Mouse (Mus musculus): ENCODE results near the gene Stoml1. TPM values are rescaled to one million over a fixed set of nuclear protein-coding genes. Genes with fewer than 3 reads are reported as not detected.

Gene Stoml1
- total and polyA plus RNA-seq, 2 experiments, result 5.4 to 8.1 TPM

DNA sequence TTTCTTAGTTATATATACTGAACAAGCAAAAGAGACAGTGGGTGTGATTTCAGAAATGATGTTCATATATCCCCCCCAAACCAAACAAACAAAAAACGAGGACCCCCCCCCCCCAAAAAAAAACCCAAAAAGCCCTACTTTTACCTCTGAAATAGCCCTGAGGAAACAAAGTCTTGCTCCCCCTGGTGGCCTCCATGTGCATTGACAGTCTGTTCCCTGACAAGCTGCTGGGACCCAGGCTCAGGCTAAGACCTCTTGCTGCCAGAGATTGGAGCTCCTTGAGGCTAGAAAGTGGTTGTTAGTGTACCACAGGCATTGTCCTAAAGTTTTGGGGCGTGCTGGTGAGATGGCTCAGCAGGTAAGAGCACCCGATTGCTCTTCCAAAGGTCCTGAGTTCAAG lies 28.6 kb downstream of the Stoml1 start:
- H3K4me3 ChIP-seq (ENCODE audit: insufficient read depth, low read depth, low read length), result no peak overlapping the region
- H3K27ac ChIP-seq (replicated peaks; ENCODE audit: insufficient read depth, low read depth, low read length), result no peak overlapping the region
- 50% methylated on average over 3 of the region's 3 CpGs for WGBS
- H3K4me1 ChIP-seq (ENCODE audit: control insufficient read depth, insufficient read depth, low read length), result no peaks in the 10 kb centered on the region
- no peaks in the 10 kb centered on the region for H3K27me3 ChIP-seq (ENCODE audit: control insufficient read depth, insufficient read depth, low read length)
- TF ChIP-seq POLR2A (IDR thresholded peaks at IDR 0.05; ENCODE audit: extremely low read depth, insufficient read depth, low read length) (no peak), CTCF (IDR thresholded peaks at IDR 0.05; ENCODE audit: low read depth, low read length) (peak; percentile 75)
- peak; percentile 15 for DNase-seq (ENCODE audit: extremely low read depth, low read depth, low spot score)
- H3K79me2 ChIP-seq (ENCODE audit: control insufficient read depth, insufficient read depth, low read length), result no peaks in the 10 kb centered on the region
- no peak overlapping the region for H3K9ac ChIP-seq (ENCODE audit: low read depth, low read length)
- H3K36me3 ChIP-seq (ENCODE audit: control insufficient read depth, insufficient read depth, low read length), result no peaks in the 10 kb centered on the region

- TF ChIP-seq POLR2A (IDR thresholded peaks at IDR 0.05; ENCODE audit: extremely low read depth, insufficient read depth, low read length) (no peak), CTCF (IDR thresholded peaks at IDR 0.05; ENCODE audit: low read depth, low read length) (no peak)
- Histone ChIP-seq H3K79me2 (ENCODE audit: control insufficient read depth, insufficient read depth, low read length) (no peaks in the 10 kb centered on the region), H3K27me3 (ENCODE audit: control insufficient read depth, insufficient read depth, low read length) (no peaks in the 10 kb centered on the region), H3K4me3 (ENCODE audit: insufficient read depth, low read depth, low read length) (no peak overlapping the region), H3K4me1 (ENCODE audit: control insufficient read depth, insufficient read depth, low read length) (no peaks in the 10 kb centered on the region), H3K36me3 (ENCODE audit: control insufficient read depth, insufficient read depth, low read length) (no peaks in the 10 kb centered on the region), H3K9ac (ENCODE audit: low read depth, low read length) (no peak overlapping the region), H3K27ac (replicated peaks; ENCODE audit: insufficient read depth, low read depth, low read length) (no peak overlapping the region)
- WGBS, result 70% methylated on average over 7 of the region's 7 CpGs
- DNase-seq (ENCODE audit: extremely low read depth, low read depth, low spot score), result no peak
These were observed 30.5 kb downstream of the Stoml1 start for GRCm38 (mm10) chr9:58283431-58283830.

GRCm38 (mm10) chr9:58289090-58289489 lies 36.1 kb downstream of the Stoml1 start:
- Histone ChIP-seq H3K79me2 (ENCODE audit: control insufficient read depth, insufficient read depth, low read length) (no peaks in the 10 kb centered on the region), H3K4me1 (ENCODE audit: control insufficient read depth, insufficient read depth, low read length) (no peaks in the 10 kb centered on the region), H3K36me3 (ENCODE audit: control insufficient read depth, insufficient read depth, low read length) (no peaks in the 10 kb centered on the region), H3K27me3 (ENCODE audit: control insufficient read depth, insufficient read depth, low read length) (no peaks in the 10 kb centered on the region), H3K9ac (ENCODE audit: low read depth, low read length) (no peak overlapping the region), H3K27ac (replicated peaks; ENCODE audit: insufficient read depth, low read depth, low read length) (no peak overlapping the region), H3K4me3 (ENCODE audit: insufficient read depth, low read depth, low read length) (no peak overlapping the region)
- DNase-seq (ENCODE audit: extremely low read depth, low read depth, low spot score), result no peak
- 75% methylated on average over 1 of the region's 1 CpGs for WGBS
- TF ChIP-seq POLR2A (IDR thresholded peaks at IDR 0.05; ENCODE audit: extremely low read depth, insufficient read depth, low read length), result no peak
- no peak for TF ChIP-seq CTCF (IDR thresholded peaks at IDR 0.05; ENCODE audit: low read depth, low read length)

GRCm38 (mm10) chr9:58289901-58290300 lies 36.9 kb downstream of the Stoml1 start:
- no peaks in the 10 kb centered on the region for H3K27me3 ChIP-seq (ENCODE audit: control insufficient read depth, insufficient read depth, low read length)
- no peak for DNase-seq (ENCODE audit: extremely low read depth, low read depth, low spot score)
- 70% methylated on average over 2 of the region's 2 CpGs for WGBS
- H3K9ac ChIP-seq (ENCODE audit: low read depth, low read length), result no peak overlapping the region
- H3K4me3 ChIP-seq (ENCODE audit: insufficient read depth, low read depth, low read length), result no peak overlapping the region
- no peak overlapping the region for H3K27ac ChIP-seq (replicated peaks; ENCODE audit: insufficient read depth, low read depth, low read length)
- TF ChIP-seq POLR2A (IDR thresholded peaks at IDR 0.05; ENCODE audit: extremely low read depth, insufficient read depth, low read length) (no peak), CTCF (IDR thresholded peaks at IDR 0.05; ENCODE audit: low read depth, low read length) (no peak)
- no peaks in the 10 kb centered on the region for H3K36me3 ChIP-seq (ENCODE audit: control insufficient read depth, insufficient read depth, low read length)
- no peaks in the 10 kb centered on the region for H3K79me2 ChIP-seq (ENCODE audit: control insufficient read depth, insufficient read depth, low read length)
- H3K4me1 ChIP-seq (ENCODE audit: control insufficient read depth, insufficient read depth, low read length), result no peaks in the 10 kb centered on the region

GRCm38 (mm10) chr9:58294527-58294926 lies 41.6 kb downstream of the Stoml1 start:
- TF ChIP-seq CTCF (IDR thresholded peaks at IDR 0.05; ENCODE audit: low read depth, low read length), result no peak
- no peak for TF ChIP-seq POLR2A (IDR thresholded peaks at IDR 0.05; ENCODE audit: extremely low read depth, insufficient read depth, low read length)
- 48% methylated on average over 7 of the region's 7 CpGs for WGBS
- Histone ChIP-seq H3K27ac (replicated peaks; ENCODE audit: insufficient read depth, low read depth, low read length) (no peak overlapping the region), H3K27me3 (ENCODE audit: control insufficient read depth, insufficient read depth, low read length) (no peaks in the 10 kb centered on the region), H3K36me3 (ENCODE audit: control insufficient read depth, insufficient read depth, low read length) (no peaks in the 10 kb centered on the region), H3K79me2 (ENCODE audit: control insufficient read depth, insufficient read depth, low read length) (no peaks in the 10 kb centered on the region), H3K4me1 (ENCODE audit: control insufficient read depth, insufficient read depth, low read length) (no peaks in the 10 kb centered on the region), H3K9ac (ENCODE audit: low read depth, low read length) (no peak overlapping the region), H3K4me3 (ENCODE audit: insufficient read depth, low read depth, low read length) (no peak overlapping the region)
- DNase-seq (ENCODE audit: extremely low read depth, low read depth, low spot score), result no peak

- no peaks in the 10 kb centered on the region for H3K27me3 ChIP-seq (ENCODE audit: control insufficient read depth, insufficient read depth, low read length)
- H3K27ac ChIP-seq (replicated peaks; ENCODE audit: insufficient read depth, low read depth, low read length), result no peak overlapping the region
- H3K36me3 ChIP-seq (ENCODE audit: control insufficient read depth, insufficient read depth, low read length), result no peaks in the 10 kb centered on the region
- WGBS, result 88% methylated on average over 3 of the region's 3 CpGs
- no peak for TF ChIP-seq POLR2A (IDR thresholded peaks at IDR 0.05; ENCODE audit: extremely low read depth, insufficient read depth, low read length)
- no peak for TF ChIP-seq CTCF (IDR thresholded peaks at IDR 0.05; ENCODE audit: low read depth, low read length)
- H3K4me3 ChIP-seq (ENCODE audit: insufficient read depth, low read depth, low read length), result no peak overlapping the region
- H3K4me1 ChIP-seq (ENCODE audit: control insufficient read depth, insufficient read depth, low read length), result no peaks in the 10 kb centered on the region
- H3K9ac ChIP-seq (ENCODE audit: low read depth, low read length), result no peak overlapping the region
- no peaks in the 10 kb centered on the region for H3K79me2 ChIP-seq (ENCODE audit: control insufficient read depth, insufficient read depth, low read length)
- no peak for DNase-seq (ENCODE audit: extremely low read depth, low read depth, low spot score)
These were observed 42.4 kb downstream of the Stoml1 start for GRCm38 (mm10) chr9:58295345-58295744.
